Mouse (Mus musculus) ES-E14 (cell line): ENCODE measurements around the gene Aamp. TPM values are rescaled to one million over a fixed set of nuclear protein-coding genes. Genes with fewer than 3 reads are reported as not detected.

ENCODE experiments used
- DNase-seq: peaks from one replicate; pipeline ENCODE4 v3.0.0-alpha.2; 2013; ENCODE audit warnings: low read depth, low spot score
- H3K27ac ChIP-seq: 2 replicates; pipeline ENCODE4 v1.5.1; 2012; ENCODE audit warnings: low read depth, mild to moderate bottlenecking, low read length, moderate library complexity, mixed read lengths; ENCODE audit not compliant: poor library complexity, insufficient read depth, severe bottlenecking
- H3K36me3 ChIP-seq: 2 replicates; pipeline ENCODE4 v1.6.1; 2012; ENCODE audit warnings: mild to moderate bottlenecking, low read length, moderate library complexity, mixed read lengths; ENCODE audit not compliant: control insufficient read depth, poor library complexity, insufficient read depth, severe bottlenecking
- H3K4me1 ChIP-seq, 2 experiments: fragments of 150-350 bp in 1 of 2; sonication (generic) in 1 of 2; 2 replicates each; pipeline ENCODE4 v1.6.1; 2012; ENCODE audit warnings: low read length in 2 of 2, mild to moderate bottlenecking in 1 of 2, mixed read lengths in 1 of 2; ENCODE audit not compliant: control insufficient read depth in 2 of 2, insufficient read depth in 2 of 2, poor library complexity in 1 of 2
- H3K4me3 ChIP-seq, 2 experiments: fragments of 150-350 bp in 1 of 2; sonication (generic) in 1 of 2; 2 replicates each; pipeline ENCODE4 v1.5.1; 2012; ENCODE audit warnings: low read length in 2 of 2, low read depth in 1 of 2, mild to moderate bottlenecking in 1 of 2, mixed read lengths in 1 of 2; ENCODE audit not compliant: insufficient read depth in 1 of 2, poor library complexity in 1 of 2, severe bottlenecking in 1 of 2
- H3K9ac ChIP-seq: 2 replicates; pipeline ENCODE4 v1.6.1; 2012; ENCODE audit warnings: low read depth, mild to moderate bottlenecking, low read length, mixed read lengths; ENCODE audit not compliant: poor library complexity, insufficient read depth, severe bottlenecking
- H3K9me3 ChIP-seq: fragments of 150-350 bp; sonication (generic); 2 replicates; pipeline ENCODE4 v1.6.1; 2012; ENCODE audit warnings: low read depth, mild to moderate bottlenecking, low read length; ENCODE audit not compliant: control insufficient read depth, insufficient read depth
- CHD2 ChIP-seq: IDR thresholded peaks from 2 replicates; pipeline ENCODE4 v1.6.1; 2014; ENCODE audit warnings: mild to moderate bottlenecking, low read depth, low read length, inconsistent platforms
- HCFC1 ChIP-seq: IDR thresholded peaks from 2 replicates; pipeline ENCODE4 v1.6.1; 2012; ENCODE audit warnings: low read length, inconsistent platforms, borderline replicate concordance; ENCODE audit not compliant: insufficient read depth
- MAFK ChIP-seq: IDR thresholded peaks from 2 replicates; pipeline ENCODE4 v1.6.1; 2014; ENCODE audit warnings: mild to moderate bottlenecking, low read depth, low read length, inconsistent platforms; ENCODE audit not compliant: insufficient read depth
- ZC3H11A ChIP-seq: IDR thresholded peaks from 2 replicates; pipeline ENCODE4 v1.6.1; 2012; ENCODE audit warnings: low read depth, mild to moderate bottlenecking, inconsistent platforms, low read length, borderline replicate concordance
- ZNF384 ChIP-seq: IDR thresholded peaks from 2 replicates; pipeline ENCODE4 v1.6.1; 2012; ENCODE audit warnings: low read depth, low read length, inconsistent platforms
- in situ Hi-C, 2 experiments: fragments of 600-800 bp; cut with MboI; formaldehyde crosslinking; loops; one replicate each; pipeline ENCODE4 v1.15.1; 2025; ENCODE audit warnings: low sequenced_read_pairs in 2 of 2, inconsistent platforms in 1 of 2; ENCODE audit not compliant: unreplicated experiment in 2 of 2
- total RNA-seq: library from RNA; depleted of rRNA; stranded (reverse); fragments of 300-350 nt; gene quantifications from 2 replicates; pipeline ENCODE4 v1.2.3, GENCODE M21; 2012

The Aamp gene
- total RNA-seq, 1 experiment: 138 TPM

DNA sequence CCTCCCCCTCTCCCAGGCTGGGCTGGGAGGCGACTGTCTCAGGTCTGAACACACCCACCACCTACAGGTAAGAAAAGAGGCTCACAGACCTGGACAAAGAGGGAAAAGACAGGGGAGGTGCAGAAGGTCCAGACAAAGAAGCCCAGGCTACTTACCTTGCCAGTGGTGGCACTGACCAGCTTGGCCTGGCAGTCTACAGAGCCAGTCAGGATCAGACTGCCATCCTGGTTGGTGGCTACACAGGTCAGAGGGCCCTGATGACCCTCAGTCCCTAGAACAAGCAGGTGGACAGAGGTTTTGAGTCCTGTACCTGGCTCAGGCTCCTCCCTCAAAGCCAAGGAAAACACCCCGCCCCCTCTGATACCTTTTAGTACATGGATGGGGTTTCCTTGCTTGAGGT is 3.2 kb downstream of the Aamp start:
- TF ChIP-seq ZC3H11A: no peak
- no peak for TF ChIP-seq HCFC1
- no peak for TF ChIP-seq ZNF384
- TF ChIP-seq MAFK: no peak
- no peak for TF ChIP-seq CHD2
- in situ Hi-C loops: no loop called here
- H3K36me3 ChIP-seq: peaks cover 38% of the 10 kb centered on the region
- H3K9me3 ChIP-seq: no peaks in the 10 kb centered on the region
- H3K4me3 ChIP-seq: no peak overlapping the region
- H3K4me1 ChIP-seq: peaks cover 0 to 7% of the 10 kb centered on the region in 2 experiments; a peak in 1 of 4 replicates
- H3K9ac ChIP-seq: no peak overlapping the region
- DNase-seq: no peak
- H3K27ac ChIP-seq: no peak overlapping the region

DNA sequence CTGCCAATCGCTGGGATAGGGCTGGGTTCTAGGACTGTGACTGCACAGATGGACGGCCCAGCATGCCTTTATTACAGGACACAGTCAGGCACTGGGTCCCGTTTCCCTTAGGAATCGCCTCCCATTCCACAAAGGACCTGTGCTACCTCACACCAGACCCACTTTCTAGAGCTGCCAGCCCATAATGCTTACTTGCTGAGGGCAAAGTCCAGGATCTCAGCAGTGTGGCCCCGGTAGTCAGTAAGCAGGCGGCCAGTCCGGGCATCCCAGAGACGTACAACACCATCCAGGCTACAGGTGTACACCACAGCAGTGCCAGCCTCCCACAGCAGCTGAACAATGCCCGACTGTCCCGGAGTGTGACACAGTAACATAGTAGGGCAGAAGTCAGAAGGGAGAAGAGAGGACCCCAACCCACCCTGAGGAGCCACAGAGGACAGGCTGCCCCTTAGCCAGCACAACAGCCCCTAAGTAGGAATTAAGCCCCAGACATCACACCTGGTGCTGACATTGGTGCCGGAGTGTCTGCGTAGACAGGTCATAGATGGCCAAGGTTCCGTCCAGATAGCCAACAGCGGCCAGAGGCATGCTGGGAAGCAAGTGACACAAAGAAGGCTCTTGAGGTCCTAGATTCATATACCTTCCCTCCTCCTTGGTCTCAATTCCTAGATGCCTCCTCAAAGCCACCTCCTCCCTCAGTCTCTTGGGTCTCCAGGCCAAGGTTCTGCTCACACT is 3.8 kb downstream of the Aamp start:
- TF ChIP-seq HCFC1 (no peak), CHD2 (no peak), MAFK (no peak)
- in situ Hi-C loops: no loop called here
- Histone ChIP-seq H3K27ac (no peak overlapping the region), H3K4me3 (no peak overlapping the region), H3K4me1 (peaks cover 0 to 7% of the 10 kb centered on the region in 2 experiments; a peak in 1 of 4 replicates), H3K9me3 (no peaks in the 10 kb centered on the region), H3K9ac (no peak overlapping the region), H3K36me3 (peaks cover 38% of the 10 kb centered on the region)
- no peak for DNase-seq

DNA sequence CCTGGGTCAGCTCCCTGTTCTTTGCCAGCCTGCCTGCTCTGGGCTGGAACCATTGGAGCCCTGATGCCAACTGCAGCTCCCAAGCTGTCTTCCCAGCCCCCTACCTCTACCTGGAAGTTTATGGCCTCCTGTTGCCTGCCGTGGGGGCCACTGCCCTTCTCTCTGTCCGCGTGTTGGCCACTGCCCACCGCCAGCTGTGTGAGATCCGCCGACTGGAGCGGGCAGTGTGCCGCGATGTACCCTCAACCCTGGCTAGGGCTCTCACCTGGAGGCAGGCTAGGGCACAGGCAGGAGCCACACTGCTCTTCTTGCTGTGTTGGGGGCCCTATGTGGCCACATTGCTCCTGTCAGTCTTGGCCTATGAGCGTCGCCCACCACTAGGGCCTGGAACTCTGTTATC is 5.5 kb downstream of the Aamp start:
- DNase-seq: no peak
- H3K4me1 ChIP-seq: peaks cover 0 to 7% of the 10 kb centered on the region in 2 experiments; a peak in 1 of 4 replicates
- in situ Hi-C loops: no loop called here
- H3K9ac ChIP-seq: no peak overlapping the region
- H3K4me3 ChIP-seq: no peak overlapping the region
- no peak overlapping the region for H3K27ac ChIP-seq
- H3K36me3 ChIP-seq: peaks cover 38% of the 10 kb centered on the region
- no peaks in the 10 kb centered on the region for H3K9me3 ChIP-seq
- TF ChIP-seq ZC3H11A (no peak), HCFC1 (no peak), ZNF384 (no peak), CHD2 (no peak), MAFK (no peak)

DNA sequence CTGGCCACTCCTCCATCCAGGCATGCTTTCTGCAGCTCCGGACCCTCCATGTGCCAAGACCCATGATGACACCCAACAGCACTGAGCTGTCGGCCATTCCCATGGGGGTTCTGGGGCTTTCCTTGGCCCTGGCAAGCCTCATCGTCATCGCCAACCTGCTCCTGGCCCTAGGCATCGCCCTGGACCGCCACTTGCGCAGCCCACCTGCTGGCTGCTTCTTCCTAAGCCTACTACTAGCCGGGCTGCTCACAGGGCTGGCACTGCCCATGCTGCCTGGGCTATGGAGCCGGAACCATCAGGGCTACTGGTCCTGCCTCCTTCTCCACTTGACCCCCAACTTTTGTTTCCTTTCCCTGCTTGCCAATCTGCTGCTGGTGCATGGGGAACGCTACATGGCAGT is 6.0 kb downstream of the Aamp start, which contains the start of gene Gpbar1:
Gene Gpbar1, plus strand, starts transcription at position 13 of the 400 bp plus-strand sequence.
- no peak within 1 kb of the TSS for H3K4me3 ChIP-seq
- peaks cover 0 to 7% of the 10 kb centered on the region in 2 experiments; a peak in 1 of 4 replicates for H3K4me1 ChIP-seq
- no peak within 1 kb of the TSS for H3K9ac ChIP-seq
- no peak within 1 kb of the TSS for H3K27ac ChIP-seq
- no peak for DNase-seq
- no peak for TF ChIP-seq HCFC1
- TF ChIP-seq MAFK: no peak
- no peak for TF ChIP-seq CHD2
- no peak for TF ChIP-seq ZNF384
- no peak for TF ChIP-seq ZC3H11A
- peaks cover 38% of the 10 kb centered on the region for H3K36me3 ChIP-seq
- in situ Hi-C loops: no loop called here
- H3K9me3 ChIP-seq: no peaks in the 10 kb centered on the region
